Mouse (Mus musculus): Measurements from ENCODE around the gene Gm7942.
"Not testable (repeated sequence)": the region's sequence is repeated elsewhere in the genome, so short reads cannot be mapped to it uniquely, and the experiment has no call there.

The Gm7942 gene

DNA sequence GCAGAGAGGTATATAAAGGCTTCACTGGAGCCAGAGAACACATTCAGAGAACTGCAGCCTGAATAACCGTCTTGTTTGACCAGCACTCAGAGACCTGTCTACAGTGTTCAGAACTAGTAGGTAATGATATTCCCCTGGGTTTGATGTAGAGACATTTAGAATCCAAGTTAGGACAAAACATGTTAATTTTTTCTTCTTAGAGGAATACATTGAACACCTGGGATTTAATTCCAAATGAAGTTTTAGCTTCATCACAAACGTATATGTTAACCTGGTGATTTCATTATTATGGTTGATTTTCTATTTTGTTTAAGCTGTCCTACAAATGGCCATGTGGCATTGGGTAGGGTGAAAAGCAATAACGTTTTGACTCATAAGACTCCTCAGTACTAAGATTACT, at the start of gene Gm7942:
Gm7942 (plus strand) TSS at position 301 of the 400 bp plus-strand sequence.
- not testable (repeated sequence) for DNase-seq

All from cerebellum, postnatal 14 days (tissue).